Mouse (Mus musculus): ENCODE data around the gene Nos3. TPM values are rescaled to one million over a fixed set of nuclear protein-coding genes. Genes with fewer than 3 reads are reported as not detected.

The Nos3 gene
- polyA plus RNA-seq, 1 experiment from 2014 or later: 0.06 TPM

- DNase-seq (ENCODE audit: low read depth, low spot score) (no peak), ATAC-seq (no peak)
- ChIA-PET CTCF (interaction anchor here (1.0 to 2.9 kb wide), 2 partner anchors 9 to 39 kb away, joined by 3 to 10 read pairs; no protein-coding TSS in a partner anchor), POLR2A (interaction anchor here (1.2 to 14.1 kb wide), 4 partner anchors 9 to 14 kb away, joined by 3 to 150 read pairs (median 14); partner anchors contain the start of genes Cdk5, Fastk, Slc4a2 and Tmub1)
- TF ChIP-seq CTCF (IDR thresholded peaks at IDR 0.05): no peak
- H3K27me3 ChIP-seq: no peaks in the 10 kb centered on the region
- in situ Hi-C loops (cut with MboI; ENCODE audit: low pct_unique_long_range_greater_than_20kb): loop anchor here (25.0 kb wide), 1 partner anchor 997 kb away; the partner anchor contains the start of gene Kmt2e
Measured at GRCm38 (mm10) chr5:24433993-24434392, 69.4 kb downstream of the Nos3 start.

Other genes starting within 250 kb of the Nos3 start
- 9.0 TPM for gene Nupl2, start 199.8 kb upstream of the Nos3 start, polyA plus RNA-seq (2021)
- 0.12 TPM for gene Kcnh2, start 13.2 kb upstream of the Nos3 start, polyA plus RNA-seq (2021)
- gene Atg9b, start 27.3 kb downstream of the Nos3 start, polyA plus RNA-seq (2021): 0.51 TPM
- 67.6 TPM for gene Abcb8, start 28.9 kb downstream of the Nos3 start, polyA plus RNA-seq (2021)
- 2.6 TPM for gene Asic3, start 48.6 kb downstream of the Nos3 start, polyA plus RNA-seq (2021)
- 182 TPM for gene Cdk5, start 58.7 kb downstream of the Nos3 start, polyA plus RNA-seq (2021)
- gene Slc4a2, start 59.0 kb downstream of the Nos3 start, polyA plus RNA-seq (2021): 221 TPM
- gene Fastk, start 80.5 kb downstream of the Nos3 start, polyA plus RNA-seq (2021): 190 TPM
- 26.4 TPM for gene Tmub1, start 83.0 kb downstream of the Nos3 start, polyA plus RNA-seq (2021)
- 116 TPM for gene Agap3, start 87.4 kb downstream of the Nos3 start, polyA plus RNA-seq (2021)
- gene Gbx1, start 162.4 kb downstream of the Nos3 start, polyA plus RNA-seq (2021): not detected
- not detected for gene Asb10, start 176.2 kb downstream of the Nos3 start, polyA plus RNA-seq (2021)
- not detected for gene 4931409K22Rik, start 192.0 kb downstream of the Nos3 start, polyA plus RNA-seq (2021)
- 110 TPM for gene Abcf2, start 212.7 kb downstream of the Nos3 start, polyA plus RNA-seq (2021)
- gene Chpf2, start 221.9 kb downstream of the Nos3 start, polyA plus RNA-seq (2021): 52.0 TPM

Measured in Patski (cell line).